Mouse (Mus musculus): ENCODE results near the gene Slc1a1. TPM values are rescaled to one million over a fixed set of nuclear protein-coding genes. Genes with fewer than 3 reads are reported as not detected.

Slc1a1 gene
- total RNA-seq, 1 experiment from 2014 or later: 1.6 TPM

DNA sequence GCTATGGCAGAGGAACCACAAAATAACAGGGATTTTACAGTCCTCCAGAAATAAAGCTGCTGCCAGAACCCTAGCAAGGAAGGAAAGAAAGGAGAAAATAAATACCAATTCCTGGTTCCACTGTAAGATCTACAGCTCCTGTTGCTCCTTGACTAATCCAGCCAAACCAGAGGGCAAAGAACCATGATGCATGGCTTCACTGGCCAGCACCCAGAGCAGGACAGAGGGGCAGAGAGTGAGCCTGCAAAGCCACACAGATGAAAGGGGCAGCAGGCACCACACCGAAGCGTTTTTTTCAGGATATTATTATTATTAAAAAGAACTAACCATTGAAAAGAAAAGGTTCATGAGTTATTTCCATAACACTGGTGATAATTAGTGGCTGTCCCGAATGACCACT, 17.2 kb downstream of the Slc1a1 start:
- DNase-seq: no peak

DNA sequence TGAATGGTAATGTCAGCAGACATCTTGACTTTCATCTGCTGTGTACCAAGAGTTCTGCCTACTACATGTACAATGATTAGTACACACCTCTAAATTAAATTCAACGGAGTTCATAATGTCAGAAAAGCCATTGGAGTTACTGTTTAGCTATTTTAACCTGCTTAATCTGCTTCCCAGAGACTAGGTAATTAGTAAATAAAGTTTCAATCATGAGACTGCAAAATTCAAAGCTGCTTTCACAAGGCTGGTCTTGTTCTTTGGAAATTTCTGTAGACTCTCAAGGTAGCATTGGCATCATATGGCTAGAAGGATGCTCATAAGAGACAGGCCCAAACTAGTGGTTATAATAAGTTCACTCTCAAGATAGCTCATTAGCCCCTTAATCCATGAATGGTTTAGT, 20.0 kb downstream of the Slc1a1 start:
- DNase-seq: no peak

DNA sequence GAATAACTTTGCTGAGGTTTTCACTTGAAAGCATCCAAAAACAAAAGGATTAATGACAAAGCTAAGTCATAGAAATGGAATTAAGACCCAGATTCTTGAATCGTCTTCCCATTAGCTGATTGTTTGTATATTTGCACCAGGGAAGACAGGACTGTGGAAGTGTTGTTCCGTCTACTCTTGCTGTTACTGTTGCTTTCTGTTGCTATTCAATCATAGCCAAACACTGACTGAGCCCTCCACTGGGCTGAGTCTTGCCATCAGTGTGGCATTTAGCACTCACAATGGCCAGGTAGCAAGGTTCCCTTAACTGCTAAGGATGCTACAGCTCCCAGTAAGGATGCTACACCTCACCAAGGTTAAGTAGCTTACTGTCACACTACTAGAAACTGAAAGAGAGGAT, 25.4 kb downstream of the Slc1a1 start:
- no peak for DNase-seq

DNA sequence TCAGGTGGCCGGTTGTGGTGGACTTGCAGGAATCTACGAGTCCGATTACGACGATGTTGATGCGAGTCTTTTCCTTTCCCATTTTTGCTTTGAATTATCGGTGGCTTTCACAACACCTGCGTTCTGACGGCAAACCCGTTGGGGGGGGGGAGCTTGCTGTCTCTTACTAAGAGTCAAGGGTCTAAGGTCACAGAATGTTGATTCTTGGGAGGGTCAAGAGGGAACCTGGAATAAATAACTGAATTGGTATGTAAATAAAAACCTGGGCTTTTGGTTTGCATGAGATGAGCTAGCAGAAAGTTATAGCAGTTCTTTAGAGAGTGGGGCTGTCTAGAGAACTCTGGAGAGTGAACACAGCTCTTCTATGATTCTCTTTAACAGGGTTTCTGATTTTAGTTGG, 28.8 kb downstream of the Slc1a1 start:
- DNase-seq: no peak

DNA sequence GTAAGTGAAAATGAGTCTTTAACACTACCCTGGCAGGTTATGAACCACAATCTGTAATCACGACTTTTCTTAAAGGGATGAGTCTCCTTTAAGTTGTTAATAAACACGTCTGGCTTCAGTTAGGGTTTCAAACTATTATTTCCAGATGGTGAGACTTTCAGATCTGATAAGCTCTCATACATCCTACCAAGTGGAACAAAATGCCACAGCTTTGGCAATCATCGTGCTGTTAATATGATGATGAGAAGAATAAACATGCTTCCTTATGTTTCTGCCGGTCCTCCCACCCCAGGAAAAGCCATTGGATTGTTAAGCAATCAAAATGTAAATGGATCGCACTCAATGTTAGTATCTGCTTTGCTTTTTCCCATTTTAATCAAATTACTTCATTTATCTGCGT, 30.1 kb downstream of the Slc1a1 start:
- DNase-seq: no peak

DNA sequence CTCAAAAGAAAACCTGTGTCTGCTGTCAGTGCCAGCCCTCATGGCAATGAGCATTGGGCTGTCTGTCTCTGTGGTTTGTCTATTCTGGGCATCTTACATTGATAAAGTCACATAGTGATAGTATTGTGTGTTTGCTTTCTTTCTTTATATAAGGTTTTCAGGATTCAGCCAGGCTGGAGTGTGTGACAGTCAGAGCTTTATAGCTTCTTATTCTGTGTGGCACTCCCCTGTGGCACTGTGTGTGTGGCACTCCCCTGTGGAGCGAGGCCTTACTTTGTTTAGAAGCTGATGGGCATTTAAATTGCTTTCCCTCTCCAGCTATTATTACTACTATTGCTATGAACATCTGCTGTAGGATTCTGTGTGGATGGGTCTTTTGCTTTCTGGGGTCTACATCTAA, 30.7 kb downstream of the Slc1a1 start:
- DNase-seq: no peak

DNA sequence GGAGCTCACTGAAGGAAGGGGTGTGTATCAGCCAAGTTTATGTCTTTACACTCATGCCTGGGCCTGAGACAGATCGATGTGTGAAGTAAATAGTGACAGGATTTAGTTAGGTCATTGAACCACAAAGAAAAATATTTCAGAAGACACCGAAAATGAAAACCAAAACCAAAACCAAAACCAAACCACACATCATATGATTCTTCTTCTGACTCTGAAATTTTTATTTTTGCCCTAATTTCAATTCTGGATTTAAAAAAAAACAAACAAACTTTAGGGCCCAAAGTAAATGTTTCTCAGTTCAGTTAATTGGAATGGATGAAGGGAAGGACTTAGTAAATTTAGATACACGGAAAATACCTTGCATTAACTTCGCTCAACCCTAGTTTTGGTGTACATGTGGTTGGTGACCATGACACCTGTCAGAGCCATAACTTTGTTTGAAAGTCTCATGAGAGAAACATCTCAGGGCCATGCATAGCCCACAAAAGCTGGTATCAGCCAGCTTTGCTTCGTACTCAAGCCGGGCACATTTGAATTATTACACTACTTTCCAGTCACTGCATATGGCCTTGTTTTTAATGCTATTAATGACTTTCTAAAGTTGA, 34.5 kb downstream of the Slc1a1 start:
- DNase-seq: no peak

DNA sequence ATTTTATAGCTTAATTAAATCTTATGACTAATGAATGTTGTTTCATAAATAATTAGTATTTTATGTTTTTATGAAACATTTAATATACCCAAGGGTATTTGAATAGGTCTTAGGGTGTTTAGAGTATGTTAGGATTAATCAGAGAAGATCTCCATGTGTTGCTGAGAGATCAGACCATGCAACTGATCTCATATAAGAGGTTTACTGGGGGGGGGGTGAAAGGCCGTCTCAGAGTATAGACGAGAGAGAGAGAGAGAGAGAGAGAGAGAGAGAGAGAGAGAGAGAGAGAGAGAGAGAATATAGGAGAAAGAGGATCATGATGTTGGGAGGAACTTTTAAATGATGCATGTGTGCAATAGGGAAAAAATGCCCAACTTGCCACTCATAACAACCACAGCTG, 35.5 kb downstream of the Slc1a1 start:
- DNase-seq: no peak

DNA sequence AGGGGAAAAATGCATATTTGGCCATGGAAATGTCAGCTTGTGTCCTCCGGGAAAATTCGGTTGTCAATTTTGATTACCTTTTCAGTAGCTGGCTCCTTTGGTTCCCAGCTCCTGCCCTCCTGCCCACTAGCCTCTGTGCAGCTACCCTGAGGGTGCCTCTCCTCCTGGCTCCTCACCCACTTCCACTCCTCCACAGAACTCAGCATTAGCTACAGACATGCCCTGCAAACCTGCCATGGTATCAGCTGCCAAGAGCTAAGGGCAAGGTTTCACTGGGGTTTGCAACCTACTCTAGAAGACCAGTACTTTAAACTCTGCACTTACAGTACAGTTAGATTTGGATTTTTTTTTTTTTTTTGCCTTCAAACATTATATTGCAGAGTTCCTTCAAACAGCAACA, 44.6 kb downstream of the Slc1a1 start:
- no peak for DNase-seq

DNA sequence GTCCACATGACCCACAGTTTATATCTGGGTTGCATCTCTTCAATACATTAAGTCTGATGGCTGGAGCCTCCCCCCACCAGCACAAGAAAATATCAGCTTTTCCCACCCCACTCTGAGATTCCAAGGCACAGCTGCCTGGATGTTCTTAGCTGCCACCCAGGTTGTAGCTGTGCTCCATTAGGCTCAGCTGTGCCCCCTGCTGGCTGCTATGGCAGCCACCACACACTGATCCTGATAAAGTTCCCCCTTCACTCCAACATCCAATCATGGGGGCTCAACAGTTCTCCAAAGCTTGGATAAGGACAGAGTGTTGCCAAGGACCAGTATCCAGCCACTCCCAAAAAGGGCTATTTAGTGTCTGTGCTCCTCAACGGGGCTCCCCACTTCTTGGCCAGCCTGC, 48.3 kb downstream of the Slc1a1 start:
- DNase-seq: peak; percentile 64

DNA sequence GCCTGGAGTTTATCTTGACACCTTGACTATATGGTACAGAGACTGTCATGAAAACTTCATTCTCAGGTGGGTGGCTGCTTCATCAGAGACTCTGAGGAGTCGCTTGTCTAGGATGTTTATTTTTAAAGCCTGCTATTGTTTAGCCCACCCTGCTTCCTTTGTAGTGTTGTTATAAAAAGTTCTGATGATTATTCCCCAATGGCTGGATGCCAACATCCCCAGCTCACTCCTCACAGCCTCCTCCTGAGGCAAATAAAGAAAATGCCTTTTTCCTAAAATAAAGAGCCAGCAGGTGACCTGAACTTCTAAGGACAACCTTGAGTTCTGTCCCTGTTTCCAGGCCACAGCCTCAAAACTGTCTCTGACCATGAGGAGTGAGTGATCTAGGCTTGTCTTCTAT, 53.6 kb downstream of the Slc1a1 start:
- no peak for DNase-seq

DNA sequence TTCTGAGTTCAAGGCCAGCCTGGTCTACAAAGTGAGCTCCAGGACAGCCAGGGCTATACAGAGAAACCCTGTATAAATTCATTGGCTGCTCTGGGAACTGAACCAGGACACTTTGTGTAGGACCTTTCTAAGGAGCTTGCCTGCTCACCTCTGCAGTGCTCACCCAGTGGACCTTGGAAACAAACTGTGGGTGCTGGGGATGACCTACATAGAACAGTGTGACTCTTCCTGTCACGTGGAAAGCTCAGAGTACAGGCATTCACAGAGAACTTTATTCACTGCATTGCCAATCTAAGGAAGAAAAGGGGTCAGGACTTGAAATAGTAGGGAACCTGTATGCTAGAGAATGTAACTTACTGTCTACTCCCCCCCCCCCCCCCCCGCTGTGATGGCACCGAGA, 54.4 kb downstream of the Slc1a1 start:
- DNase-seq: no peak

DNA sequence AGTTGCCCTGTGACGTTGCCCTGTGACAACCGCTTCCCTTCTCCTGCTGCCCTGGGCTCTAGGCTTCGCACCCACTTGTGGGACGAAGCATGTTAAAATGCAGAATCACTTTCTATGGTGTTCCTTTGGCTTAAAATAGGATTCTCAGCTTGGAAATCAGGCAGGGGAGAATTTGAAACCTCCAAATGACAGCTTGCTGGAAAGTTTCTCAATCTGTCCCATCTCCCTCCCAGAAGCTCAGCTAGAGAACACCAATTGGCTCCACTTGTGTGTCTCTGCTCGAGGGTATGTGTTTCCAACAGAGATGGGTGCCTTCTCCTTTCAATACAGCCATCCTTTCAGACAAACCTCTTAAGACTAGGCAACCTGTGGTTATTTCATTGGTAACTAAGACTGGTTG, 56.4 kb downstream of the Slc1a1 start:
- no peak for DNase-seq

DNA sequence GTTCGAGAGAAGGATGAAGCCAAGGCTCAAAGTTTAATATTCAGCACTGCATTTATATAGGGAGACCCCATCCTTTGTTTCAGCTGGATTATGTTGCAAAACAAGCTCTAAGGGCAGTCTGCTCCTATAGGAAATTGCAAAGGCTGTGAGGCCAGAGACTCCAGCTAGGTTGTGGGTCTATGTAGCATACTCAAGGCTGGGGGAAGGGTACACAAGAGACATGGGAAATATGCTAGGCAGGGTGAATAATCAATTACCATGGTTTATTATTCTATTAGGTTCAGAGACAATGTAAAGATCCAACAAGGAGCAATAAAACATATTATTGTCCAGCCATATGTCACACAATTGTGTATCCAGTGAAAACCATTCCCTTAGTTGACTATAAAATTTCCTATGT, 57.0 kb downstream of the Slc1a1 start:
- DNase-seq: no peak

DNA sequence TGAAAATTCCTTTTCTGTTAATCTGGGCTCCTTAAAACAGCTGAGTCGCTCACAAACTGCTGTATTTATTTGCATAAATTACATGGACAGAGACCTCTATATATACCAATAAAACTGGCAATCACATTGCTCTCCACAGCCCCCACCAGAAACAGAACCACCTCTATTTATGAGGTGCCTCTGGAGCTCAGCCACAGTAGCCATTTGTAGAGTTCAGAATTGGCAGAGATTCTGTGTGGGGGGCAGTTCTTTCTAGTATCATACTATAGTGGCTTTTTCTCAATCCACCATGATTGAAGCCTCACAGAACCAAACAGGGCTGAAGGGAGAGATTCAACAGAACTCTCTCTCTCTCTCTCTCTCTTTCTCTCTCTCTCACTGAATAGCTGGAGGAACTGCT, 61.8 kb downstream of the Slc1a1 start:
- no peak for DNase-seq

DNA sequence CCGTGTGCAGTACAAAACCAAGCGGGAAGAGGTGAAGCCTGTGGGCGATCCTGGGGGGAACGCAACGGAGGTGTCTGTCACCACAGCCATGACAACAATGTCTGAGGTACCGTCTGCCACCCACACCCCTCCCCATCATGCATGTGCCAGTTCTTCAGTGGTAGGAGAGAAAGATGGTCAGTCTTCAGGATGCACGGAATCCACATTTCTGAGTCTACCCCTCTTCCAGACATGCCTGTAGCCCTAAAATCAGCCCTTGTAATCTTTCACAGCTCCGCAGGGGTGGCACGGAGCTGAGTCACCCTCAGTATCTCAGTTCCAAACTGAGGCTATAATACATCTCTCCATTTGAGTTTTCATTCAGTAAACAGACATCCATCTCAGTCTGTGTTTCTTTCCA, 62.6 kb downstream of the Slc1a1 start:
- DNase-seq: no peak

DNA sequence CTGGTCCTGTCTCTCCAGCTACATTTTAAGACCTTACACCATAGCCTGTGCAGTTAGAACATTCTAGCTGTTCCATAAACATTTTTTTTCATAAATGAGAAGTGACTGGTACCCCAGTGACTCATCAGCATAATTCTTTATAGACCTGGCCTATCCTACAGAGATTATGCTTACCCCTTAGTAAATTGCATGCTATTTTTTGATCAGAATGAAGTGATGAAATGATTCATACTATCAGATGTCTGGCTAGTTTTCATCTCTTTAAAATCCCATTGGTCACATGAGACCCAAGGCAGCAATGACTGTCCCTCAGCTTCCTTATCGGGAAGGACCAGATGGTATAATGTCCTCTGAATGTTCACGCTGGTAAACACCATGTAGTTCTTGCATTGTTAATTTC, 65.9 kb downstream of the Slc1a1 start:
- no peak for DNase-seq

DNA sequence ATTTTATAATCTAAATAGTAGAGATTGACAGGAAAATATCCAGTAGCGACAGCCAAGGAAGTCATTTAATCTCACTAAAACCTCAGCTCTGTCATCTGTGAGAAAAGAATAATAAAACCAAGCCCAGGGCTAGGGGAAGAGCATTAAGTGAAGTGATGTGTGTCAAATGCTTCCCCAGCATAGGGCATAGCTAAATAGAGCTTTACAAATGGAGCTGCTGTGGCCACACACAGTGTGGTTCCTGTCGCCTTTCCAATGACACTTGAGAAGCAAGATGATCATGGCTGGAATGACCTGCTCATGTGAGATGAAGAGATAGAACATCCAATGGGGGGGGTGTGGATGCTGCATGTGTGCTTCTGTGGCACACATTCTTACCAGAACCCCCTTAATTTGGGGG, 67.3 kb downstream of the Slc1a1 start:
- DNase-seq: no peak

DNA sequence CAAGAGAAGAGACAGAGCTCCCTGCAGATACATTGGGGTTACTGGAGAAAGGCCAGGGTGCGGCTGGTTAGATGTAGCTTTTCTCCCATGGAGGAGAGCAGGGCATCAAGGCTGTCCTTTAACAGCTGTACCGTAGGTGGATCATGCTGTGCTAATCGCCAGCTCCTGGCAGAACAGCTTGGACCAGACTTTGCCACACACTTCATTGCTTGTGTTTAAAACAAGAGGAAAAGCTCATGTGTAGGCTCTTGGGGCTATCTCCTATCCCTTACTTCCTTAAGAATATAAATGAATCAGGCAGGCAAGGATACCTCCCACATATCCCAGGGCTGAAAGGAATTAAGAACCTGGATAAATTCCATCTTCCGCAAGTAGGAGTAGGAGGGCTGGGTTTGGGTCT, 68.0 kb downstream of the Slc1a1 start:
- no peak for DNase-seq

DNA sequence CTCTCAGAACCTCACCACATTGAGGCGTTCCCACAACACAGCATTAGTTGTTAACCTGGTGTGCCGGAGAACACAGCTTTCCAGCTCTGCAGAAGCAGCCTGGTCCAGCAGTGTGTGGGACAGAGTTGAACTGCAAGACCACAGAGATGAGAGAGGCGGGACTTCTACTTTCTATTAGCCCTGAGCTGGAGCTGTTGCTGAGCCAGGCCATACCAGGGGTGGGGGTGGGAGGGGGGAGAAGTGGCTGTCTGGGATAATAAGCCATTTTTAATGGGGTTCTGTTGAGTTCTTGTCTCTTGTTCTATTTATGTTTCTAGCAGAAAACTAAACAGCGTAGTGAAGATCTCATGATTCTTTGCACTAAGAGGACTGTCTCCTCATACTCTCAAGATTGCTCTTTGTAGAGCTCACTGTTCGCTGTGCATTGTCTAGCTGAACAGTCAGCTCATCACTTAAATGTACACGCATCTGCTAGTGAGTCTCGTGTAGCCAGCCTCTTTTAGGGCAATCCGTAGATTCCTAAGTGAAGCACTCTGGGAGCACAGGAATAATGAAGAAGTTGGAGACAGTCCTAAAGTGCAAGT, 68.8 kb downstream of the Slc1a1 start:
- DNase-seq: no peak

DNA sequence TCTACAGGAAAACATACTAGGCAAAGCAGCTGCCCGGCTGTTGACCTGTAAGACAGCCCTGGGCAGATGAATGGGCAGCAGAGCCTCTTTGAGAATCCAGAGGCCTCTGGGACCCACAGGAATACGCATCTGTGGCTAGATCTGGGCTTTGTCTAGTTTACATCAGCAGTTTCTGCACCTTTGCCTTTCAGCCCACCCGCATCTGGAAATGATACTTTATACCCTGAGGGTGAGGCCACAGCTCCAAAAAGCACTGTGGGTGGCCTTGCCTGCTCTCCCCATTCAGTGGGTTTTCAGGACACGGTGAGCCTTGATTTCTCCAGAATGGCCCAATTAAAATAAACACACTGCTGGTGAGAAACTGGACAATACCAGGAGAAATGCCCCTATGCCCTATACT, 73.3 kb downstream of the Slc1a1 start:
- DNase-seq: no peak

DNA sequence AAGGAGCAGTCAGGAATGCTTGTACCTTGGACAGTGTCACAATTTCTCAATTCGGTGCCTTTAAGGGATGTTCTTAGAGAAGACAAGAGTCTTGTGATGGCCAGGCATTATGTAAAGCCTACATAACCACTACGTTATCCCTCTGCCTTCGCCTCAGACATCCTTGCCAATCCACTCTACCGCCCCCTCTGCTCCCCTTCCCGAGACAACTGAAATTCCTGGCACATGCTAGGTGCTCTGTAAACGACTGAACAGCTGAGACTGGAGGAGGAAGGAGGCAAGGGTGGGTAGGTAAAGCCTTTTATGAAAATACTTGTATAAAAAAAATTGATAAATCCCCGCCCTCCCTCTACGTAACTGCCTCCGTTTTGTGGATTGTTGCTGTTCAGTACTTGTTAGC, 73.8 kb downstream of the Slc1a1 start:
- DNase-seq: no peak

DNA sequence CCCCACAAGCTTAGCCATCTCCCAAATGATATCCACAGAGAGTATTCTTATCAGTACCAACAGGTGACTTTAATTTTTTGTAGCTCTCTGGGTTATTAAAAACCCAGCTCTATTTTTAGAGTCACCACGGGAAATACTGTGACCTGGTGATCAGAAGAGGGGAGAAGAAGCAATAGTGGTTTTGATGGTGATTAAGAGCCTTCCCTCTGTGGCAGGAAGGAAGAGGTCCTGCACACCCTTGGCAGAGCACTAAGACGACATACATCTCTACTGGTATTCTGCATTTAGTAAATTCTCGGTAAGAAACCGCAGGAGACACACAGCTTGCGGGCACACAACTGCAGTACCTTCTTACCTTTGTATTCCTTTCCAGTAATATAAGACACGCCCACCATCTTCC, 79.7 kb downstream of the Slc1a1 start:
- no peak for DNase-seq

DNA sequence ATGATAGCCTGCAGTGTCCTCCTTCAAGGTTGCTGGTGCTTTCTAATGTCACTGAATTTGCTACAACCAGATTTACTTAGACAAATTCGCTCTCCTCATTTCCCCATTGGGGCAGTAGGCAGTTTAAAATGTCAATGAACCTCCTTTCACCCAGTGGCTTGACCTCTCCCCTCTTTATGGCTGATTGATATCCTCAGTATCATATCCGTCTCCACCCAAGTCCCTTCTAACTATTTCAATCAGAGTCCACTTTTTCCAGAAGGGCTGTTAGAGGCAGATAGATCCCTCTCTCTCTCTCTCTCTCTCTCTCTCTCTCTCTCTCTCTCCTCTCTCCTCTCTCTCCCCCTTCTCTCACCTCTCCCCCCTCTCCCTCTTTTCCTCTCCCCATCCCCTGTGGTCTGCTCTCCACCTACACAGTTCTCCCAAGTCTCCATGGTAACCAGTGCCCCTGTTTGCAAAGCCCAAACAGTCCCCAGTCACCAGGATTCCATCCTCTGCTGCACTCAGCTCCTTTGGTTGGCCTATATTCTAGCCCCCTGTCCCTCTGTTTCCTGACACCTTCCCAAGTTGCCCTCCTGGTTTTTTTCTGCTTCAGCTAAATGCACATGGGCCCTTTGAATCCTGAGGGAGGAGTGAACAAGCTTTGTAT, 80.9 kb downstream of the Slc1a1 start:
- DNase-seq: no peak

Measured in adrenal gland, postnatal 14 days (tissue).